Mouse (Mus musculus): ENCODE results near the gene Sri. TPM values are rescaled to one million over a fixed set of nuclear protein-coding genes. Genes with fewer than 3 reads are reported as not detected.
"Not testable (repeated sequence)": the region's sequence is repeated elsewhere in the genome, so short reads cannot be mapped to it uniquely, and the experiment has no call there.

Gene Sri
- polyA plus RNA-seq (2015; fragmentation: Nextera tagmentation; extraction: Ambion mirVana), result 324 and 327 TPM in 2 replicates

- no peaks in the 10 kb centered on the region for H3K27me3 ChIP-seq (replicated peaks; ENCODE audit: control insufficient read depth, insufficient read depth, low read length)
- peak within 1 kb of the TSS; percentile 39 for H3K4me2 ChIP-seq (ENCODE audit: low read depth, low read length)
- ATAC-seq, result peak; percentile 98
- H3K27ac ChIP-seq (ENCODE audit: low read length), result peak within 1 kb of the TSS; percentile 61
- H3K36me3 ChIP-seq (ENCODE audit: control insufficient read depth, insufficient read depth, low read length), result no peaks in the 10 kb centered on the region
- H3K4me3 ChIP-seq (ENCODE audit: low read length), result peak within 1 kb of the TSS; percentile 21; the same call in 1 of the 2 replicates
- H3K9ac ChIP-seq (ENCODE audit: low read depth, low read length), result no peak within 1 kb of the TSS
- no peaks in the 10 kb centered on the region for H3K9me3 ChIP-seq (ENCODE audit: control insufficient read depth, low read length)
- WGBS, result 56% methylated on average over 6 of the region's 6 CpGs
- H3K4me1 ChIP-seq (ENCODE audit: control insufficient read depth, insufficient read depth, low read length), result 0 out of 2 replicates have a peak, but pooled peaks cover 2% of the 10 kb centered on the region
Measured at GRCm38 (mm10) chr5:8045855-8046254, at the start of gene Sri. TSS of gene Sri (plus strand) at chr5:8046078.

- H3K36me3 ChIP-seq (ENCODE audit: control insufficient read depth, insufficient read depth, low read length), result no peaks in the 10 kb centered on the region
- H3K27ac ChIP-seq (ENCODE audit: low read length), result no peak overlapping the region
- WGBS, result 47% methylated on average over 8 of the region's 8 CpGs
- ATAC-seq, result no peak; the same call in 1 of the 2 replicates
- H3K4me3 ChIP-seq (ENCODE audit: low read length), result no peak overlapping the region
- H3K9me3 ChIP-seq (ENCODE audit: control insufficient read depth, low read length), result no peaks in the 10 kb centered on the region
- H3K4me1 ChIP-seq (ENCODE audit: control insufficient read depth, insufficient read depth, low read length), result 0 out of 2 replicates have a peak, but pooled peaks cover 3% of the 10 kb centered on the region
- H3K4me2 ChIP-seq (ENCODE audit: low read depth, low read length), result no peak overlapping the region
- H3K9ac ChIP-seq (ENCODE audit: low read depth, low read length), result no peak overlapping the region
- H3K27me3 ChIP-seq (replicated peaks; ENCODE audit: control insufficient read depth, insufficient read depth, low read length), result no peaks in the 10 kb centered on the region
Measured at GRCm38 (mm10) chr5:7996401-7997044, 49.4 kb upstream of the Sri start.

- Histone ChIP-seq H3K9me3 (ENCODE audit: control insufficient read depth, low read length) (no peaks in the 10 kb centered on the region), H3K27me3 (replicated peaks; ENCODE audit: control insufficient read depth, insufficient read depth, low read length) (no peaks in the 10 kb centered on the region), H3K36me3 (ENCODE audit: control insufficient read depth, insufficient read depth, low read length) (no peaks in the 10 kb centered on the region), H3K4me1 (ENCODE audit: control insufficient read depth, insufficient read depth, low read length) (0 out of 2 replicates have a peak, but pooled peaks cover 3% of the 10 kb centered on the region), H3K4me2 (ENCODE audit: low read depth, low read length) (no peak overlapping the region), H3K27ac (ENCODE audit: low read length) (no peak overlapping the region), H3K4me3 (ENCODE audit: low read length) (no peak overlapping the region), H3K9ac (ENCODE audit: low read depth, low read length) (no peak overlapping the region)
- 95% methylated on average over 2 of the region's 2 CpGs for WGBS
- no peak for ATAC-seq
Measured at GRCm38 (mm10) chr5:7997086-7997485, 48.8 kb upstream of the Sri start.

- Histone ChIP-seq H3K4me1 (ENCODE audit: control insufficient read depth, insufficient read depth, low read length) (no peaks in the 10 kb centered on the region), H3K36me3 (ENCODE audit: control insufficient read depth, insufficient read depth, low read length) (no peaks in the 10 kb centered on the region), H3K27me3 (replicated peaks; ENCODE audit: control insufficient read depth, insufficient read depth, low read length) (no peaks in the 10 kb centered on the region), H3K4me3 (ENCODE audit: low read length) (no peak overlapping the region), H3K9me3 (ENCODE audit: control insufficient read depth, low read length) (no peaks in the 10 kb centered on the region), H3K27ac (ENCODE audit: low read length) (no peak overlapping the region), H3K9ac (ENCODE audit: low read depth, low read length) (no peak overlapping the region), H3K4me2 (ENCODE audit: low read depth, low read length) (no peak overlapping the region)
- 77% methylated on average over 10 of the region's 10 CpGs for WGBS
- no peak for ATAC-seq
Measured at GRCm38 (mm10) chr5:8000466-8000865, 45.4 kb upstream of the Sri start.

- Histone ChIP-seq H3K4me2 (ENCODE audit: low read depth, low read length) (no peak overlapping the region), H3K4me3 (ENCODE audit: low read length) (no peak overlapping the region), H3K27me3 (replicated peaks; ENCODE audit: control insufficient read depth, insufficient read depth, low read length) (no peaks in the 10 kb centered on the region), H3K36me3 (ENCODE audit: control insufficient read depth, insufficient read depth, low read length) (no peaks in the 10 kb centered on the region), H3K9ac (ENCODE audit: low read depth, low read length) (no peak overlapping the region), H3K4me1 (ENCODE audit: control insufficient read depth, insufficient read depth, low read length) (no peaks in the 10 kb centered on the region), H3K9me3 (ENCODE audit: control insufficient read depth, low read length) (no peaks in the 10 kb centered on the region), H3K27ac (ENCODE audit: low read length) (no peak overlapping the region)
- ATAC-seq, result no peak
Measured at GRCm38 (mm10) chr5:8002827-8003226, 43.1 kb upstream of the Sri start.

GRCm38 (mm10) chr5:8013276-8013675 lies 32.6 kb upstream of the Sri start:
- H3K36me3 ChIP-seq (ENCODE audit: control insufficient read depth, insufficient read depth, low read length), result no peaks in the 10 kb centered on the region
- H3K4me3 ChIP-seq (ENCODE audit: low read length), result no peak overlapping the region
- H3K9ac ChIP-seq (ENCODE audit: low read depth, low read length), result no peak overlapping the region
- no peaks in the 10 kb centered on the region for H3K27me3 ChIP-seq (replicated peaks; ENCODE audit: control insufficient read depth, insufficient read depth, low read length)
- H3K4me2 ChIP-seq (ENCODE audit: low read depth, low read length), result no peak overlapping the region
- WGBS, result 67% methylated on average over 3 of the region's 3 CpGs
- no peaks in the 10 kb centered on the region for H3K4me1 ChIP-seq (ENCODE audit: control insufficient read depth, insufficient read depth, low read length)
- H3K9me3 ChIP-seq (ENCODE audit: control insufficient read depth, low read length), result no peaks in the 10 kb centered on the region
- no peak overlapping the region for H3K27ac ChIP-seq (ENCODE audit: low read length)
- no peak for ATAC-seq

- not testable (repeated sequence) for H3K36me3 ChIP-seq (ENCODE audit: control insufficient read depth, insufficient read depth, low read length); H3K9me3 ChIP-seq (ENCODE audit: control insufficient read depth, low read length); ATAC-seq; H3K4me2 ChIP-seq (ENCODE audit: low read depth, low read length); H3K4me3 ChIP-seq (ENCODE audit: low read length); H3K27me3 ChIP-seq (replicated peaks; ENCODE audit: control insufficient read depth, insufficient read depth, low read length); H3K9ac ChIP-seq (ENCODE audit: low read depth, low read length); H3K27ac ChIP-seq (ENCODE audit: low read length); H3K4me1 ChIP-seq (ENCODE audit: control insufficient read depth, insufficient read depth, low read length)
- WGBS, result 90% methylated on average over 6 of the region's 6 CpGs
Measured at GRCm38 (mm10) chr5:8034596-8034995, 11.3 kb upstream of the Sri start.

GRCm38 (mm10) chr5:8053827-8054226 lies 7.9 kb downstream of the Sri start:
- Histone ChIP-seq H3K27me3 (replicated peaks; ENCODE audit: control insufficient read depth, insufficient read depth, low read length) (no peaks in the 10 kb centered on the region), H3K4me3 (ENCODE audit: low read length) (no peak overlapping the region), H3K4me2 (ENCODE audit: low read depth, low read length) (no peak overlapping the region), H3K9ac (ENCODE audit: low read depth, low read length) (no peak overlapping the region), H3K27ac (ENCODE audit: low read length) (no peak overlapping the region), H3K4me1 (ENCODE audit: control insufficient read depth, insufficient read depth, low read length) (peaks cover 9% of the 10 kb centered on the region), H3K9me3 (ENCODE audit: control insufficient read depth, low read length) (no peaks in the 10 kb centered on the region), H3K36me3 (ENCODE audit: control insufficient read depth, insufficient read depth, low read length) (no peaks in the 10 kb centered on the region)
- WGBS, result 88% methylated on average over 4 of the region's 4 CpGs
- ATAC-seq, result no peak

GRCm38 (mm10) chr5:8055721-8056129 lies 9.8 kb downstream of the Sri start:
- peaks cover 7% of the 10 kb centered on the region for H3K36me3 ChIP-seq (ENCODE audit: control insufficient read depth, insufficient read depth, low read length)
- no peaks in the 10 kb centered on the region for H3K9me3 ChIP-seq (ENCODE audit: control insufficient read depth, low read length)
- peak overlapping the region; percentile 90 for H3K27ac ChIP-seq (ENCODE audit: low read length)
- H3K27me3 ChIP-seq (replicated peaks; ENCODE audit: control insufficient read depth, insufficient read depth, low read length), result no peaks in the 10 kb centered on the region
- ATAC-seq, result peak; percentile 46
- WGBS, result 19% methylated on average over 8 of the region's 8 CpGs
- peaks cover 9% of the 10 kb centered on the region for H3K4me1 ChIP-seq (ENCODE audit: control insufficient read depth, insufficient read depth, low read length)
- H3K4me3 ChIP-seq (ENCODE audit: low read length), result peak overlapping the region; percentile 87
- H3K4me2 ChIP-seq (ENCODE audit: low read depth, low read length), result peak overlapping the region; percentile 76
- H3K9ac ChIP-seq (ENCODE audit: low read depth, low read length), result peak overlapping the region; percentile 94

All from intestine, embryonic 16.5 days (tissue).